Mouse (Mus musculus) megakaryocyte progenitor cell, adult 5-6 weeks (primary cell): ENCODE results near the gene Nfil3. TPM values are rescaled to one million over a fixed set of nuclear protein-coding genes. Genes with fewer than 3 reads are reported as not detected.

Source experiments
- ATAC-seq: replicated peaks from 2 replicates; pipeline ENCODE4 v1.8.0; 2016; ENCODE audit warnings: mild to moderate bottlenecking, moderate TSS enrichment, inconsistent platforms; ENCODE audit not compliant: poor library complexity
- total RNA-seq, 2 experiments: library from RNA; stranded (forward) in 1 of 2; stranded (reverse) in 1 of 2; fragments of 157-497, 149-512 nt in 1 of 2; fragments of 200-1000 nt in 1 of 2; gene quantifications; 2 replicates each; pipeline versions ENCODE4 v1.2.3 to v1.2.4; 2015 to 2017

The Nfil3 gene
- total RNA-seq, 2 experiments from 2014 or later: 10.0 to 16.7 TPM

GRCm38 (mm10) chr13:52945769-52946168, 35.1 kb downstream of the Nfil3 start:
- no peak for ATAC-seq

GRCm38 (mm10) chr13:52944116-52944515, 36.8 kb downstream of the Nfil3 start:
- ATAC-seq: no peak

- ATAC-seq: no peak
These were observed 37.9 kb downstream of the Nfil3 start for GRCm38 (mm10) chr13:52942876-52943388.

GRCm38 (mm10) chr13:52940956-52941355, 39.9 kb downstream of the Nfil3 start:
- no peak for ATAC-seq

GRCm38 (mm10) chr13:52930582-52930981, 50.3 kb downstream of the Nfil3 start:
- no peak for ATAC-seq

GRCm38 (mm10) chr13:52929209-52930171, 51.4 kb downstream of the Nfil3 start, which contains the start of gene Auh:
Auh (minus strand) TSS chr13:52929681.
- ATAC-seq: peak; percentile 94

- no peak; the same call in 1 of the 2 replicates for ATAC-seq
These were observed 52.5 kb downstream of the Nfil3 start for GRCm38 (mm10) chr13:52928392-52928791.

GRCm38 (mm10) chr13:52924457-52924856, 56.4 kb downstream of the Nfil3 start:
- ATAC-seq: no peak

- no peak for ATAC-seq
These were observed 58.9 kb downstream of the Nfil3 start for GRCm38 (mm10) chr13:52921966-52922365.

- no peak for ATAC-seq
These were observed 59.6 kb downstream of the Nfil3 start for GRCm38 (mm10) chr13:52921065-52921825.

- no peak for ATAC-seq
These were observed 61.0 kb downstream of the Nfil3 start for GRCm38 (mm10) chr13:52919790-52920352.

GRCm38 (mm10) chr13:52918333-52918732, 62.5 kb downstream of the Nfil3 start:
- no peak for ATAC-seq

Other genes starting within 250 kb of the Nfil3 start
- 34.3 and 35.9 TPM in 2 replicates for gene Auh, start 51.4 kb downstream of the Nfil3 start, total RNA-seq (2015)
- gene Auh, start 51.4 kb downstream of the Nfil3 start, total RNA-seq (2017): 32.4 and 34.3 TPM in 2 replicates